Mouse (Mus musculus) intestine, embryonic 15.5 days (tissue): ENCODE results near the gene Slc29a2. TPM values are rescaled to one million over a fixed set of nuclear protein-coding genes. Genes with fewer than 3 reads are reported as not detected.

Experiments used
- ATAC-seq: fragments of 200-750 bp; cut with Nextera tagmentation; 2 replicates; pipeline ENCODE4 v1.8.0; 2017; ENCODE audit warnings: moderate TSS enrichment, moderate library complexity
- H3K27ac ChIP-seq: fragments of 300-500 bp; sonication (generic); 2 replicates; pipeline ENCODE4 v1.5.1; 2015; ENCODE audit warnings: mild to moderate bottlenecking, inconsistent platforms
- H3K27me3 ChIP-seq: fragments of 300-500 bp; sonication (generic); replicated peaks from 2 replicates; pipeline ENCODE4 v1.6.1; 2015; ENCODE audit warnings: inconsistent platforms
- H3K36me3 ChIP-seq: fragments of 300-500 bp; sonication (generic); 2 replicates; pipeline ENCODE4 v1.6.1; 2015; ENCODE audit warnings: inconsistent platforms
- H3K4me1 ChIP-seq: fragments of 300-500 bp; sonication (generic); replicated peaks from 2 replicates; pipeline ENCODE4 v1.6.1; 2015; ENCODE audit warnings: inconsistent platforms
- H3K4me2 ChIP-seq: fragments of 300-500 bp; sonication (generic); replicated peaks from 2 replicates; pipeline ENCODE4 v1.6.1; 2015; ENCODE audit warnings: mild to moderate bottlenecking, inconsistent platforms
- H3K4me3 ChIP-seq: fragments of 300-500 bp; sonication (generic); replicated peaks from 2 replicates; pipeline ENCODE4 v1.5.1; 2015; ENCODE audit warnings: inconsistent platforms
- H3K9ac ChIP-seq: fragments of 300-500 bp; sonication (generic); 2 replicates; pipeline ENCODE4 v1.6.1; 2015; ENCODE audit warnings: inconsistent platforms
- H3K9me3 ChIP-seq: fragments of 300-500 bp; sonication (generic); 2 replicates; pipeline ENCODE4 v1.6.1; 2016; ENCODE audit warnings: inconsistent platforms
- WGBS: fragments of 180-500 bp; shearing (Covaris S2); methylation state at CpG from one replicate; pipeline ENCODE4 v1.1.7; 2015; 5-methylcytosine and 5-hydroxymethylcytosine counted together
- polyA plus RNA-seq: library from polyadenylated mRNA; unstranded; fragments of >200 nt; fragmentation: Nextera tagmentation; extraction: Ambion mirVana; gene quantifications from 2 replicates; pipeline ENCODE4 v1.2.1, GENCODE M21; 2015

Gene Slc29a2
- 4.6 and 4.9 TPM in 2 replicates for polyA plus RNA-seq

DNA sequence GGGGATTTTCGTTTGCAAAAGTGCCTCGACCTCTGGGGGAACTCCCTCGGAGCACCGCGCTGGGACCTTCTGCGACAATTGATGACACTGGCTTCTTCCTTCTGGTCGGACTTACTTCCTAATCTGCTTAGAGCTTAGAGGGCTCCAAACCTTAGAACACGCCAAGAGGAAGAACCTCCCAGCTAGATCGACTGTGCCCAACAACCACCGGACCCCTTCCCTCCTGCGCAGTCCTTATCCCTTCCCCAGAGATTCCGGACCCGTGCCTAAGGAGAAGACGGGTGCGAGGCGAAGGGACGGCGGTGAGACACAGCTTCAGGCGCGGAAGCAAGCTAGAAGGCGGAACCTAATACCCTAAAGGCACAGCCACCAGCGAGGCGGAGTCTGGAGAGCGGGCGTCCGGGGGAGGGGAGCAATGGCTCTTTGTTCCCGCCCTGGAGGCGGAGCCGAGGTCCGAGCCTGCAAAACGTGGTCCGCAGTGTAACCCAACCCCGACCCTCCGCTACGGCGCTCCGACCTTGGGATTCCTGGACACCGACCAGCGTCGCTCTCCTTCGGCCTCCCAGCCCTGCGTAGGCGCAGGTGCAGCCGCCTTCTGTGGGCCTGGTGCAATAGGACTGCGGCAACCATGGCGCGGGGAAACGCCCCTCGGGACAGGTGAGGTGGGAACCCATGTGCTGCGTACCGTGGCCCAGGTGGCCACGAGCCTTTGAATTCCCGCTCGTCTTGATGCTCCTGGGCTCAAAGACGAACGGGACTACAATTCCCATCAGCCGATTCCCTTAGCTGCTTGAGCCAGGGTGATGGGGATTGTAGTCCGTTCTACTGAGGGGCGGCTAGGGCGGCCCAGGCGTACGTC, at the start of gene Slc29a2:
Gene Slc29a2 (plus strand): TSS at position 240 of the 859 bp plus-strand sequence.
- peak within 1 kb of the TSS; percentile 70 for H3K9ac ChIP-seq
- ATAC-seq, result peak; percentile 99
- under 1% methylated on average over 62 of the region's 62 CpGs for WGBS

DNA sequence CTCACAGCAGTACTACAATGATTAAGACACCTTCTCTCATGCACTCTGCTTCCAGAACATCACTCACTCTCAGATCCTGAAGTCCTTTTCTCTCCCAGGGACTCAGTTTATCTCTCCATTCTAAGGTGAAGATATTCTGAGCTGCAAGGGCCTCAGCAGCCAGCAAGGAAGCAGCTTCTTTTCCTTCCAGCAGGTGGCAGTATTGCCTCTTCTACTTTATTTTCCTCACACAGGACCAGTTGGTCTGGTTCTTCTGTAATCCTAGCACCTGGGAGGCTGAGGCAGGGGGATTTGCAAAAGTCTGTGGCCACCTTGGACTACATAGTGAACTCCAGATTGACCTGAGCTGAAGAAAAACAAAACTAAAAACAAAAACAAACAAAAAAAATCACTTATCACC, 41.9 kb upstream of the Slc29a2 start:
- H3K4me1 ChIP-seq, result no peaks in the 10 kb centered on the region
- no peak for ATAC-seq
- H3K27me3 ChIP-seq, result peaks cover 27% of the 10 kb centered on the region; the same call in 1 of the 2 replicates
- H3K9me3 ChIP-seq, result no peaks in the 10 kb centered on the region
- no peak overlapping the region for H3K27ac ChIP-seq
- H3K4me3 ChIP-seq, result no peak overlapping the region
- H3K4me2 ChIP-seq, result no peak overlapping the region
- H3K36me3 ChIP-seq, result no peaks in the 10 kb centered on the region
- H3K9ac ChIP-seq, result no peak overlapping the region

More for the DNA sequence above, at the start of gene Slc29a2:
- Histone ChIP-seq H3K4me2 (peak within 1 kb of the TSS; percentile 96), H3K4me3 (peak within 1 kb of the TSS; percentile 72), H3K9me3 (no peaks in the 10 kb centered on the region), H3K27ac (peak within 1 kb of the TSS; percentile 80), H3K27me3 (no peaks in the 10 kb centered on the region), H3K4me1 (0 out of 2 replicates have a peak, but pooled peaks cover 2% of the 10 kb centered on the region), H3K36me3 (peaks cover 2% of the 10 kb centered on the region; the same call in 1 of the 2 replicates)

DNA sequence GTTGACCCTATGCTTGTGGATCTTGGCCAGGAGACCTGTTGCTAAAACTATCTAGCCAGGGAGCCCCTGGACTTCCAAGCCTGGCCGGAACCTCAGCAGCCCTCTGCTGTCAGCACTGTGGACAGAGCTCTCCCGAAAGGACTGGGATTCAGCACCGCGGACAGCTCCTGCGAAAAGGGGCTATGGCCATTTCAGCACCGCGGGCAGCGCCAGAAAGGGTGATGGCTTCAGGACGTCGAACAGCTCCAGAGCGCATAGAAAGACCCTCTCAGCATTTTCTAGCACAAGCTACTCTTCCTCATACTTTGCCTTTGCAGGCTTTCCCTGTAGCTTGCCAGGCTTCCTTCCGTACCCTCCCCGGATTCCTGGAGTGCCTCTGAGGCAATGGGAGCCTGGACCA, 34.6 kb upstream of the Slc29a2 start:
- Histone ChIP-seq H3K36me3 (no peaks in the 10 kb centered on the region), H3K4me2 (no peak overlapping the region), H3K27me3 (peaks cover 46% of the 10 kb centered on the region), H3K4me3 (no peak overlapping the region), H3K27ac (no peak overlapping the region), H3K9me3 (no peaks in the 10 kb centered on the region), H3K9ac (no peak overlapping the region), H3K4me1 (0 out of 2 replicates have a peak, but pooled peaks cover 8% of the 10 kb centered on the region)
- WGBS, result 3% methylated on average over 13 of the region's 13 CpGs
- ATAC-seq, result no peak

DNA sequence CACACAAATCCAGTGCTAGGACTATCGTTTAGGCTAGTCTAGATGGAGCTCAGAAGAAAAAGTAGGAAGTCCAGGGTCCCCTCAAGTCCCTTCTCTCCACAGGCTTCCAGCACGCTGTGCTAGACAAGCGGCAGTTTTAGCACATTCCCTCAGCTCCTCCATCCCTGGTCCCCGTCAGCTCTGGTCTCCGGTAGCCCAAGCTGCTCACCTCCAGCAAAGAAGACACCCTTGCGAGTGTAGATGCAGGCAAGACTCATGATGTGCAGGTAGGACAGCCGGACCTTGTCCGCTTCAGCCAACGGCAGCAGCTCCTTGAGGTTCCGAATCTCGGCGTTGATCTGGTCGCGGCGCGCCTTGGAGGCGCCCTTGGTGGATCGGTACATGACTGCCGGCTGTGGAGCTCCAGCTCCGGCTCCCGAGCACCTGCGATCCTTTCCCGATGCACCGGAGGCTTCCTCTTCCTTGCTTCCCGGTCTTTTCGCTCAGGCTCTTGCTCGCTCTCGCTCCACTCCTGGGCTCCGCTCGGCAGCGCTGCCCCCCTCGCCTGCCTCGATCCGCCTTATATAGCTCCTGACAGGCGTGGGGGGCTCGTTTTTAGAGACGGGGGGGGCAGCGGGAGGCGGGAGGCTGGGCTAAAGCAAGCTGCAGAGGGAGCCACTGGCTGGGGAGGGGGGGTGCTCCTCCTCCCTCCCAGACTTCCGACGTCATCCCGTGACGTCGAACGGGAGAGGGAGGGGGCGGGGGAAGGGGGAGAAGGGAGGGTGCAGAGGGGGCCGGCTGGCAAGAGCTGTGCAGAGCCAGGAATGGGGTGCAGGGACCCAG, 34.0 kb upstream of the Slc29a2 start:
- Histone ChIP-seq H3K9ac (no peak overlapping the region), H3K4me3 (no peak overlapping the region; the same call in 1 of the 2 replicates), H3K36me3 (no peaks in the 10 kb centered on the region), H3K27me3 (peaks cover 39% of the 10 kb centered on the region), H3K9me3 (no peaks in the 10 kb centered on the region), H3K4me2 (no peak overlapping the region), H3K4me1 (0 out of 2 replicates have a peak, but pooled peaks cover 8% of the 10 kb centered on the region), H3K27ac (no peak overlapping the region)
- ATAC-seq, result no peak
- 20% methylated on average over 44 of the region's 47 CpGs for WGBS

DNA sequence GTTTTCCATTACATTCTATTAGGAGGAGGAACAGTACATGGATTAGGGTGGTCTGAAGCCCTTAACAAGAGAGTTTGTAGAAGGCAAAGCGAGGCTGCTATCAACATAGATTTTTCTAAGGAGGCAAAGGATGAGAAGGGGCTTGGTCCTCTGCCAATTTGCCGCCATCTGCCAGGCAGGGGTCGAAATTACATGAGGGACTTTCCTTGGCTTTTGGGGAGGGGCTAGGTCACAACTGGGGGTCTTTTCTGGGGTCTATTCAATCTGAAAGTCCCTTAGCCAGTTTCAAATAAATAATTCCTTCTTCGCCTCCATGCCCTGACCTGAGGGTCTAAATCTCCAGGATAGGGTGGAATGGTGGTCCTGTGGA, 33.4 kb upstream of the Slc29a2 start, which contains the start of gene Npas4:
Gene Npas4 (minus strand): TSS at position 61 of the 370 bp plus-strand sequence.
- no peak for ATAC-seq
- Histone ChIP-seq H3K4me3 (no peak within 1 kb of the TSS; the same call in 1 of the 2 replicates), H3K4me2 (peak within 1 kb of the TSS; percentile 35; the same call in 1 of the 2 replicates)

GRCm38 (mm10) chr19:4990716-4991115, 32.9 kb upstream of the Slc29a2 start:
- Histone ChIP-seq H3K9ac (no peak overlapping the region), H3K27ac (no peak overlapping the region), H3K4me1 (0 out of 2 replicates have a peak, but pooled peaks cover 8% of the 10 kb centered on the region), H3K4me3 (no peak overlapping the region), H3K36me3 (no peaks in the 10 kb centered on the region), H3K4me2 (peak overlapping the region; percentile 35; the same call in 1 of the 2 replicates), H3K9me3 (no peaks in the 10 kb centered on the region), H3K27me3 (peaks cover 34% of the 10 kb centered on the region)
- no peak for ATAC-seq
- WGBS, result 3% methylated on average over 21 of the region's 22 CpGs

More for the DNA sequence above, 33.4 kb upstream of the Slc29a2 start, which contains the start of gene Npas4:
- Histone ChIP-seq H3K36me3 (no peaks in the 10 kb centered on the region), H3K4me1 (0 out of 2 replicates have a peak, but pooled peaks cover 8% of the 10 kb centered on the region), H3K27me3 (peaks cover 35% of the 10 kb centered on the region), H3K9ac (no peak within 1 kb of the TSS), H3K9me3 (no peaks in the 10 kb centered on the region), H3K27ac (no peak within 1 kb of the TSS)
- 17% methylated on average over 4 of the region's 4 CpGs for WGBS

DNA sequence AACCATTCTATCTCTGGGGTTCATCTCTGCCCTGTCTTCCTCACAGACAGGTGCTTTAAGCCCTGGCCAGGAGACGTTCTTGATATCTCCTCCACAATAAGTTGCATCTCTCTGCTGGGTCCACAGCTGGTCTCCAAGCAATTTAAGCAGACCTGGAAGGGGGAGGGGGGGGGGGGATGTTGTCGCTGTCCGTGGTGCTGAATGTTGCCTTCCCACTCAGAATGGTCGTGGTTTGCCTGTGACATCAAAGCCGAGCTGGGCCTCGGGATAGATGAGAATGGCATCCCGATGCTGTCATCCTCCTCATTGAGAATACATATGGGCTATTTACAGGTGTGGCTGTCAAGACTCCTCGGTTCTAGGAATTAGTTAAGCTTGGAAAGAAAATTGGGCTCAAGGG, 31.3 kb upstream of the Slc29a2 start:
- no peak overlapping the region for H3K27ac ChIP-seq
- WGBS, result 12% methylated on average over 8 of the region's 8 CpGs
- H3K9me3 ChIP-seq, result no peaks in the 10 kb centered on the region
- peaks cover 30% of the 10 kb centered on the region for H3K27me3 ChIP-seq
- H3K36me3 ChIP-seq, result no peaks in the 10 kb centered on the region
- no peak overlapping the region for H3K9ac ChIP-seq
- 0 out of 2 replicates have a peak, but pooled peaks cover 8% of the 10 kb centered on the region for H3K4me1 ChIP-seq
- peak overlapping the region; percentile 17; the same call in 1 of the 2 replicates for H3K4me2 ChIP-seq
- ATAC-seq, result no peak
- H3K4me3 ChIP-seq, result no peak overlapping the region

DNA sequence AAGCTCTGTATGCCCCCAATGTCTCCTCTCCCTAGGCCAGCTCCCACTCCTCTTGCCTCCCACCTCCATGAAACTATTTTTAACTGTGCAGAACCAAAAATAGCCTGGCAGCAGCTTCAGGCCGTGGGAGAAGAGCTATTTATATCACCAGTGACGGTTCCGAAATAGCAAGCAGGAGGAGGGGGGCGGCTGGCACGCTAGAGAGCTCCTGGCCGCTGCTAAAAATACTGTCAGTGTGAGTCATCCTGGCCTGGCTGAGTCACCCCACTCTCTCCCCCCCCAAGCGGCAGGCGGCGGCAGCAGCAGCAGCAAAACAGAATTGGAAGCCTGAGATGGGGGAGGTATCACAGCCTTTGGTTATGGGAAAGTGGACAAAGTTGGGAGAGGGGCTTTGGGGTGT, 30.8 kb upstream of the Slc29a2 start:
- Histone ChIP-seq H3K9me3 (no peaks in the 10 kb centered on the region), H3K27me3 (peaks cover 30% of the 10 kb centered on the region), H3K36me3 (no peaks in the 10 kb centered on the region), H3K4me3 (no peak overlapping the region), H3K4me1 (0 out of 2 replicates have a peak, but pooled peaks cover 8% of the 10 kb centered on the region), H3K9ac (no peak overlapping the region), H3K27ac (no peak overlapping the region), H3K4me2 (peak overlapping the region; percentile 17; the same call in 1 of the 2 replicates)
- peak; percentile 85 for ATAC-seq
- 2% methylated on average over 9 of the region's 9 CpGs for WGBS

- Histone ChIP-seq H3K27ac (no peak overlapping the region), H3K9me3 (no peaks in the 10 kb centered on the region), H3K27me3 (peaks cover 30% of the 10 kb centered on the region), H3K4me3 (no peak overlapping the region), H3K36me3 (no peaks in the 10 kb centered on the region), H3K4me1 (0 out of 2 replicates have a peak, but pooled peaks cover 8% of the 10 kb centered on the region), H3K4me2 (no peak overlapping the region), H3K9ac (no peak overlapping the region)
- ATAC-seq, result no peak
- 63% methylated on average over 5 of the region's 5 CpGs for WGBS
Measured at GRCm38 (mm10) chr19:4994043-4994442, 29.6 kb upstream of the Slc29a2 start.

DNA sequence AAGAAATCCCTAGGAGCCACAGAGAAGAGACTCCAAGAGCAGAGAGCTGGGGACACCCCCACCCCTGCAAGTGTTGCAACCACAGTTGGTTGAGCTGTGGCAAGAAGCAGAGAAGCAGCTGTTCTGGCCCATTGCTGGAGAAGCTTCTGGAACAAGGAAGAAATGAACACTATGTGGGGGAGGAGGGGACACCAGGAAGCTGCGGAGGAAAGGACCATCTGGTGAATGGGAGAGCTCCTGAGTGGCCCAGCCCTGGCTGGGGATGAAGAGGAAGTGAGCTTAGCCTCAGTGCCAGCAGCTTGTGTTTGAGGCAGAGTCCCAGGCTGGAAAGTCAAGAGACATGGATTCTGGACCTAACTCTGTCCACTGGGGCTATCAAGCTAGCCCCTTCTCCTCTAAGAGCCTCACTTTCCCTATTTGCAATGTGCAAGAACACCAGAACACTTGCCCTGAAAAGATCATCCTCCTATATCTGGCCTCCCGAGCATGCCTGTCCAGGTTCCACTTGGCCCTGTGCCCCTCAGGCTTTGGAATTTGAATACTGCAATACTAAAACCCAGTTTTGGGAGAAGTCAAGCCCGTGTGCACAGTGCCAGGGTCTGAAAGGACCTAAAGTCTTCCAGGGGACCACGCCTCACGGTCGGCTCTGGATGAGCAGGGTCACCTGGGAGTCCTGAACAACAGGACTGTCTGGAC, 24.1 kb upstream of the Slc29a2 start:
- Histone ChIP-seq H3K4me2 (peak overlapping the region; percentile 26), H3K36me3 (no peaks in the 10 kb centered on the region), H3K4me3 (0 out of 2 replicates have a peak overlapping the region, but pooled peaks have one; percentile 0), H3K27me3 (peaks cover 9% of the 10 kb centered on the region; the same call in 1 of the 2 replicates), H3K4me1 (peaks cover 3% of the 10 kb centered on the region; the same call in 1 of the 2 replicates), H3K9me3 (no peaks in the 10 kb centered on the region), H3K27ac (no peak overlapping the region), H3K9ac (no peak overlapping the region)
- ATAC-seq, result no peak
- WGBS, result 55% methylated on average over 6 of the region's 6 CpGs

DNA sequence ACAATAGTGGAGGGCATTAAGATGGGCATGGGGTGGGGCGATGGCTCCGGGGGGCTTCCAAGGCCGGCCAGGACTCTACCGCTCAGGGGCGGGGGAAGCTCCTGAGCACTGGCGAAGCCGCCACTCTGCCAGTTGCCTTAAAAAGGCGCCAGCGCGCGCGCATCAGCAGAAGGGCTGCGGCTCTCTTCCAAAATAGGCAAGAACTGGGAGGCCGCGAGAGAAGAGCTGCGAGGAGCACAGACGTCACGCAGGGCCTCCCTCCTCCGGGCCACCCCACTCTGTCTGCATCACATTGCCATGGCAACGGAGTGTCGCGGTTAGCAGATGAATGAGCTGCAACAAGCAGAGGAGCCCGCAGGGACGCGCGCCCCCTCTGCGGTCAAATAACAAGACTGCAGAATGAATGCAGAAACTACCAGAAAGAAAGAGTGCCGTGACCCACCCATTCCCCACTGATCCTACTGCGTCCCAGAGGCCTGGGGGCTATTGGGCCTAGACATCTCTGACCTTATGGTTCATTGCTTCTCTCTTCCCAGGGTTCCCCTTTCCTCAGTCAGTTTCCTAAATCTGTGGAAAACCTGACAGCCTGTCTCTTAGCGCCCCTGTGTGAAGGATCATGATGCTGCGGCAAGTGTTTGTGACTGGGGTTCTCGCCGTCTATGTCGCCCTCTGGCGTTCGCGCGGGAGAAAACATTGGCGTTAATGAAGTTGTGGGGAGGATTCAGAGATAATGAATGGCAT, 21.8 kb upstream of the Slc29a2 start:
- H3K4me2 ChIP-seq, result peak overlapping the region; percentile 50
- peak overlapping the region; percentile 10 for H3K4me3 ChIP-seq
- 0 out of 2 replicates have a peak overlapping the region, but pooled peaks have one; percentile 15 for H3K9ac ChIP-seq
- peak overlapping the region; percentile 33; the same call in 1 of the 2 replicates for H3K27ac ChIP-seq
- 1% methylated on average over 39 of the region's 39 CpGs for WGBS
- ATAC-seq, result peak; percentile 95
- H3K4me1 ChIP-seq, result peaks cover 3% of the 10 kb centered on the region; the same call in 1 of the 2 replicates
- H3K36me3 ChIP-seq, result no peaks in the 10 kb centered on the region
- H3K27me3 ChIP-seq, result peaks cover 9% of the 10 kb centered on the region; the same call in 1 of the 2 replicates
- no peaks in the 10 kb centered on the region for H3K9me3 ChIP-seq
